Mouse (Mus musculus) heart, postnatal 14 days (tissue): ENCODE data around the gene Prkcb. TPM values are rescaled to one million over a fixed set of nuclear protein-coding genes. Genes with fewer than 3 reads are reported as not detected.

Source experiments
- DNase-seq, 2 experiments: peaks; one replicate each; pipeline ENCODE4 v3.0.0; 2021 to 2022
- intact Hi-C: fragments of 180-260 bp; cut with DNase I; formaldehyde crosslinking; loops from one replicate; pipeline ENCODE4 v1.15.1; 2025
- total RNA-seq, 2 experiments: library from RNA; stranded (reverse); gene quantifications; 2 replicates each; pipeline ENCODE4 v1.2.3; 2021

Gene Prkcb
- total RNA-seq, 2 experiments from 2014 or later = 4.0 to 9.8 TPM

DNA sequence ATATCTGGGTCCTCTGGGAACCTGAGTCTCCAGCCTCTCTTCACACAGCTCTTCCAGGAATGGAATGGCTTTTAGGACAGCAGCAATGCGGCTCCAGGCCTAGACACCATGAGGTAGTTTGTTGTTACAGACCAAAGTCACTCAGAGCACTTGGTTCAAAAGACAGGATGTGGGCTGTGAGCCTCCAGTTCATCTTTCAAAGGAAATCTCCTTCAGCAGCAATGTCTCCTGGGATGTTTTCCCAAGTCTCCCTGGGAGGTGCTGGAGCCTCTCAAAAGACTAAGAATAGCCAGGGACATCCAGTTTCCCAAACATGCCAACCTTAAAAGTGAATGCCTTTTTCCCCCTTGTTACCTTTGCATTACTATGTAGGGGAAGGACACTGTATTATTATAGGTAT, 1.3 kb upstream of the Prkcb start:
- intact Hi-C loops = no loop called here
- DNase-seq = no peak

DNA sequence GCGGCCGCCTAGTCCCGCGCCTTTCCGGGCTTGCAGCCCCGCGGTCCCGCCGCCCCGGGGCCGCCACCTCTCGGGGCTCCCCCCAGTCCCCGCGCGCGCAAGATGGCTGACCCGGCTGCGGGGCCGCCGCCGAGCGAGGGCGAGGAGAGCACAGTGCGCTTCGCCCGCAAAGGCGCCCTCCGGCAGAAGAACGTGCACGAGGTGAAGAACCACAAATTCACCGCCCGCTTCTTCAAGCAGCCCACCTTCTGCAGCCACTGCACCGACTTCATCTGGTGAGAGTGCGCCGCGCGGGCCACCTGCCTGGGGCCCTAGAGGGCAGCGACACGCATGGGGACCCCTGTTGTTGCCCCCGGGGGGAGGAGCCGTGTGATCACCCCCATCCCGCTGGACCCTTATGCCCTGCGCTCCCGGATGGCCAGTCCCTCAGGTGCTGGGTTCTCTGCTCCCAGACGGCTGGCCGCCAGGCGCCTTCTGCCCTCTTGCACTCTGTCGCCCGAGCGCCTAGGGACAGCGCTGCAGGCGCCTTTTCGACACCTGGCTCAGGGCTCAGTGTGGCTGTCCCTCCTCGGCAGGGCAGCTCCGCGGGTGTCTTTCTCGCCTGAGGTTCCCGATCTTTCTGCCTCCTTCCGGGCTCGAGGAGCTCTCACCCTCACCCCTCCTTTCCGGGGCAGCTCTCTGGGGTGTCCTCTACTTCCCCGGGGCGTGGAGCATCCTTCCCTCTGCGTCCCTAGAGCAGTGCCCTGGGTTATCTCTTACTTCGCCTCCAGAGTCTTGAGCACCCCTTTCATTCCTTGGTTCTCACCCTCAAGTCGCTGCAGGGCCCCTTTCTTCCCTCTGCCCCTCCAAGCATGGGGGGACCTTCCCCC, 926 bp downstream of the Prkcb start:
- intact Hi-C loops = no loop called here
- peak; percentile 4 to 14 for DNase-seq

DNA sequence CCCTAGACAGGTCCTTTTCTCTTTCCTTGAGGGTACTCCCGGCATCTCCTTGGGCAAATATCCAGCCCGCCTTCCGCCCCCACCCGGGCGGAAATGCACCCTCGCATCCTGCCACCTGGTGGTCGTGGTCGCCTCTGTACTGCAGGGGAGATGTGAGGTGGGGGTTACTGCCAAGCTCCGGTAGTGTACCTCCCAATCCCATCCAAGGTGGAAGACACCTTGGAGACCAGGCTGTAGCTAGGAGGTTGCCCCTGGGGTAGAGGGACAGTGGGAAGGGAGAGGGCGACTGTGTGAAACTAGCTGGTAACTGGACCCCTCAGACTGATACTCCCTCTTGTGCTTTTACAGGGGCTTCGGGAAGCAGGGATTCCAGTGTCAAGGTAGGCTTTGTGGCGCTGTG, 1.6 kb downstream of the Prkcb start:
- DNase-seq = peak in 1 of 2 experiments; percentile 10
- intact Hi-C loops = no loop called here

DNA sequence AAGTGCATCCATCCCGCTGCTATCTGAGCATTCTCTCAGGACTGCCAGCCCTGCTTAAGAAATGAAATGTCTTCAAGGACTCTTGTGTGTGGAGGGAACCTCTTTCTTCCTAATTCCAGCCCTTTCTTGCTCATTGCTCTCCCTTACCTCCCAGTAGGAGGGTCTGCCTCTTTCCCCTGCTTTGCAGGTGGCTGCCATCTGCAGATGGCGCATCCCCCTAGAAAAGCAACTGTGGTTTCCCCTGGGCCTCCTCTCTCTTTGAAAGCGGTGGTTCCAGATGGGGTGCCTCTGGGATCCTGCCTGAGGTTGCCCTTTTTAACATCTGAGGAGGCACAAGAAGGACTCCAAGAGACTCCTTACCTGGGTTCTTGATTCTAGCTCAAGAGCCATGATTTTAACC, 2.2 kb downstream of the Prkcb start:
- DNase-seq = no peak
- intact Hi-C loops = no loop called here

DNA sequence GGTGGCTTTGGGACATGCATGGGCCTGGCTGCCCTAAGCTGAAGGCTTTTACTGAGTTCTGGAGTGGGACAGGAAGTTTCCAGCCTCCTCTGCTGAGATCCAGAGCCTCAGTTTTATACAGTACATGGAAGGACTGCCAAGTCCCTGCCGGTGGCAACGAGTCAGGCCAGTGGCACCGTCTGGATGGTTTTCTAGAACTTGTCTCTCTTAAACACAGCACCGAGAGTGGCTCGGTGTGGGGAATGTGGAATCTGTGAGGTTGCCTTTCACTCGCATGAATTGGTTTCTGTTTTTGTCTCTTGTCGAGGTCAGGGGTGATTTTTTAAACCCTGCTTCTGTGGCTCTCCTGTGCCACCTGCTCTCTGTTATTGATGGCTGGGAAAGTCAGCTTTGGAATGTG, 3.6 kb downstream of the Prkcb start:
- intact Hi-C loops = no loop called here

DNA sequence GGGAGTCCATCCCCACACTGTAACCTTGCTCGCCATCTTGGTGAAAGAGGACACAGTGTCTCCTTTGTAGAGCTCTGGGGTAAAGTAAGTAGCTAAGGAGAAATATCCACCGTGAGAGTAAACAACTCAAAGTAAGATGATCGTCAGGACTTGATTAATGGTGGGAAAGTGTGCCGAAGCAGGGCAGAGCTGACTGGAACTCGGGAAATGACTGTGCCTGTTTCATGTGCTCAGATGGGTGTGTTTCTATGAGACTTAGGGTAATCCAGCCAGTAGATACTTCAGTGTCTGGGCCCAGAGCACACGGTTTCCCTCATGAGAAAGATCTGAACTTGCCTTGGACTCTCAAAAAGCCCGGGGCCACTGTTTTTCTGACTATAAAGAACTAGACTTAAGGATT, 5.6 kb downstream of the Prkcb start:
- intact Hi-C loops = no loop called here
- DNase-seq = no peak

More for the DNA sequence above, 3.6 kb downstream of the Prkcb start:
- no peak for DNase-seq

DNA sequence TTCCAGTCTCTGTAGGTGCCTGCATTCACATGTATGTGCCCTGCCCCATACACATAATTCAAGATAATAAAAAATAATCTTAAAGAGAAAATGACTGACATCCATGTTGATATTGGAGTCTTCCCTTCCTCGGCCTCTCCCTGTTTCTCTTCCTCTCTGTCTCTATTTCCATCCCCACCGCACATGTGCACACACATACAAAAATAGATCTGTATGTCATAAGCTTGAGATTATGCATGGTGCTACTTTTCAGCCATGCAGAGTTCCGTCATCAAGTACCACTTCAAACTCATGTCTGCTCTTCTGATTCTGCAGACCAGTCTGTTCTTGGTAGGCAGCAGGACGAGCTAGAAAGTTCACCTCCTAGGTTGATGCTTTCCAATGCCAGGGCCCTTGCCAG, 6.8 kb downstream of the Prkcb start:
- DNase-seq = no peak
- intact Hi-C loops = no loop called here

DNA sequence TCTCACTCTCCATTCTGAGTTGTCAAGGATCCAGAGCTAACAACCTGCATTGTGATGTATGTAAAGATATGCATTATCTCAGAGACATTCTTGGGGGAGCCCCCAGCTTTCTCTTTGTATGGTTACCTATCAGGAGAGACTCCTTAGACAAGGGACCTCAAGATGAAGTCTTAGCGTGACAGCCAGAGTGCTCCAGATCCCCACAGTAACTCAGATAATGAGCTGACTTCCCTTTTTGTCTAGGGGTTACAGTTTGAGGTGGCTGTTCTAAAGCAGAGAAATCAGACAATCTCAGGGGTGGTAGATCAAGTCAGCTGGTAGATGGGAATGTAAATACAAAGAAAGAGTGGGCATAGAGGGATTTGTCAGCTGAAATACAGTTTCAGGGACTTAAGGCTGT, 7.8 kb downstream of the Prkcb start:
- intact Hi-C loops = no loop called here
- DNase-seq = no peak

DNA sequence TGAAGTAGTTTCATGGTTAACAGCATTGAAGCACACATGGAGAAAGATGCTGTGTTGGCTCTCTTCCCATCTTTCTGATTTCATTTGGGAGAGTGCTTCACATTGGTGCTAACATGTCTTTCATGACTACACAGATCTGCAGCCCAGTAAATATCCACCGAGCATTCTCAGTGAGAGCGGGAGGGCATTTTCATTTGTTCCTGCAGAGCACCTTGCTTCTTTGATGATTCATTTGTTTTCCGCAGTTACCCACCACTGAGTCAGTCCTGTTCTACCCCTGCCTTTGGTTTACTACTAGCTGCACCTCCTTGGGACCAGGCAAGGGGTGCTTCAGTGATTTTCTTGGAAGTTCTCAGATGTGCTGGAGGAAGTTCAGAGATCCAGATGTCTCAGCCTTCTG, 8.3 kb downstream of the Prkcb start:
- intact Hi-C loops = no loop called here
- DNase-seq = no peak

DNA sequence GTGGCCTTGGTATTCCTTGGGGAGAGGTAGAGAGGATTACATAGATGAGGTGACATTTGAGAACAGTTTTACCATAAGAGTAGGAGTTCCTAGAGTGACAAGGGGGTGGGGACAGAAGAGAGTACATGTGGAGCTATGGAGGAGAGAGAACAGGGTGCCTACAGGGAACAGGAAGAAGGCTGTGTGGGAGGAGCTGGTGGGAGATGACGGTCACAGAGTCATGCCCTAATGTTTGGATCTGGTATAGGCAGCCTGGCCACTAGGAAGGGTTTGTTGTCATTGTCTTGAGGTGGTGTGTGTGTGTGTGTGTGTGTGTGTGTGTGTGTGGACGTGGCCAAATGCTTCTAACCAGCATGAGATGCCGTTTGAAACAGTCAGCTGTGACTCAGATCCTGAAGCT, 9.1 kb downstream of the Prkcb start:
- intact Hi-C loops = no loop called here
- DNase-seq = no peak

DNA sequence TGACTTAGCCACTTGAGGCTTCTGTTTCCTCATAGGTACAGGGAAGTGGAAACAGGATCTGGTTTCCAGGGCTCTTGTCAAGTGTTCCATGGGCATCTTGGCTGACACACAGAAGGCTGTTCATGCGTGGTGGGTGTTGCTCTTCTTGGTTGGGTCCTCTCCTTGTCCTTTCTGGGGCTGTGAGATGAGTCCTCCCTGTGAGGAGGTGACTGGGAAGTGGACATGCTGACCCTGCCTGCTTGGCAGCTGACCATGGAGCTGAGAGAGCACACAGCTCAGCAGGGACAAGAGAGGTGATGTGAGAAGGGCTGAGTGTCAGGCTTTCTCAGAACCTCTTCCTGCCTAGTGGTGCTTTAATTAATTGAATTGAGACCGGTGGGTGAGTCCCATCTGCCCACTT, 10.2 kb downstream of the Prkcb start:
- intact Hi-C loops = no loop called here
- DNase-seq = no peak

DNA sequence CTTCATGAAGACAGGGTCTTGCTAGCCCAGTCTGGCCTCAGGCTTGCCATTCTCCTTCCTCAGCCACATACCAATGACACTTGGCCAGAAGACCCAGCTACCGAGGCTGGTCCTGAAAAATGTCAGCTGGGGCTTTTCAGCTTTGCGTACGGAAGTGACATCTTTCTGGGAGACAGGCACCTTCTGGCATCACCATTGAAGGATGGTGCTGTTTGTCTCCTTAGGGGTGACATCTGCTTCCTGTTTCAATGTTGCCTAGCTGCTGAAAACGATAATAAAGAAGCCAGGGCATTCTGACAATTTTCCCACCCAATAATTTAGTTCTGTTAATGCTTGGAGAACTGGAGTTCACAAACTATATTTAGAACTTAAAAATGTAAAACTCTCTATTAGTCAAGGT, 12.0 kb downstream of the Prkcb start:
- no peak for DNase-seq
- intact Hi-C loops = no loop called here

DNA sequence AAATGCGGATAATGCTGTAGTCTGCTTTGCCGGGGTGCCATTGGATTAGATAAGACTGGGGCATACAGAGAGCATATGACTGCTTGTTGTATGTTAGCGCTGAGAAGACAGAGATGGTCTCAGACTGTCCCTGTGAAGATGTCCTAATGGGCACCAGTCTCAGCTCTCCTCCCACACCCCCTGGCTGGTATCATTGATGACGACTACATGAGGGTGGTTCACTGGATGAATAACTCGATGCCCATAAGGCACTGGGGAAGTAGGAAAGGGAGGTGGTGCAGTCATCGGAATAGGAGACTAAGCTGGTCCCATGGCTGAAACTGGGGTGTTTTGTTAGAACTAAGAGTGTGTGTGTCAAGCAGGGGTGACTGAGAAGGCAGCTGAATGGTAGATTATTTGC, 14.0 kb downstream of the Prkcb start:
- intact Hi-C loops = no loop called here
- no peak for DNase-seq

DNA sequence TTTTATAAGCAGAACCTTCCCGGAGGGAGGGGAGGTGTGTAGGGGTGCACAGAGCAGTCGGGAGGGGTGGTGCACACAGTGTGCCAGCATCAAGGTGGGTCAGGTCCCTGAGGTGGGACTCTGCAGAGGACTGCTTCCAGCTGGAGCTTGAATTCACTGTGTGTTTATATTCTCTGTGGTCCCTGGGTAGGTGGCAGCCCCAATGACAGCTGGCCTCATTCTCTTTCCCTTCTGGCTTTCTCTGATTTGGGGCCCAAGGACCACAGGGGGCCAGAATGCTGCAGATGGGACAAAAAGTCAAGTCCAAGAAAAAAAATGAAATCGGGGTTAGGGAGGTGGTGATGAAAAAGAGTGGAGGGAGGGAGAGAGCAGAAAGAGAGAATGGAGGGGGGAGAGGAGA, 15.4 kb downstream of the Prkcb start:
- no peak for DNase-seq
- intact Hi-C loops = no loop called here

DNA sequence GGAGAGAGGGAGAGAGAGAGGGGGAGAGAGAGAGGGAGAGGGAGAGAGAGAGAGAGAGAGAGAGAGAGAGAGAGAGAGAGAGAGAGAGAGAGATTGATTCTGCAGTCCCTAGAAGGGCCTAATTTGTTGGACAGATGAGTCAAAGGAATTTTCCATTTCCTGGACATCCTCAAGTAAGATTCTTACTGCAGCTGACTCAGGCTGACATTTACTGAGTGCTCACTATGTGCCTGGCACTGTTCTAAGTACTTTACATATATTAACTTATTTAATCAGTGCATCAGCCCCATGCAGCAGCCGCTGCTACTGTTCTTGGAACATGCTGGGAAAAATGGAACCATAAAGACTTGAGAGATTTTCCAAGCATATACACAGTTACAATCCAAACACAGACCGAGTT, 16.0 kb downstream of the Prkcb start:
- no peak for DNase-seq
- intact Hi-C loops = no loop called here

DNA sequence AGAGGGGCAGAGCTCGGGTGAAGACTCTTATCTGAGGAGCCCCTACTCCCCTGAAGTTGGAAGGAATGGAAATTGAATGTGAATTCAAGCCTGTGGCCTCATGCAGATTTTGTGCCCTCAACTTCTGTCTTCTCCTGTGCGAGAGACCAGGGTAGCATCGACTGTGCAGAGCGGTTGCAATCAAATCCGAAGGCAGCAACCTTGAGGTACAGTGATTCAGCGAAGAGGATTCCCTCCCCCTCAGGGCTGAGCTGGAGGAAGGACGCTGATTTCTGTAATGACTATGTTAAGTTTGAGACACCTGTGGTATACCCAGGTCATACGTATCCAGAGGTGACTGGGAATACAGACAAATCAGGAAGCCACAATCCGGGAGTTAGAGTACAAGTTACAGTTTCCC, 18.7 kb downstream of the Prkcb start:
- no peak for DNase-seq
- intact Hi-C loops = no loop called here

DNA sequence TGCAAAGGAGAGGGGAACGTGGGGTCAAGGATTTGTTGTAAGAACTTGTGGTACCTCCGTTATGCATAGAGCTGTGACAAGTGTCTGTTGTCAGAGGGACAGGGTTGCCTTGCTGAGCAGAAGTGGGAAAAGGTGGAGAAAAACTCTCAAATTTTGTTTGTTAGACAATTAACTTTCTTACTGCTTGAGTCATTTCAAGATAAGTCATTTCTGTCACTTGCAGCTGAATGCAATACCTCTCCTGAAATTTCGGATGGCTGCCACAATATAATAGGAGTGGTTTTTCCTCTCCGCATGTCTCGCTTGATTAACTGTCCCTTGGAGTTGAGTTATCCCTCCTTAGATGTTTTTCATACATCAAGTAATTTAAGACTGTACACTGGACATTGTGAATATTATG, 20.1 kb downstream of the Prkcb start:
- DNase-seq = no peak

DNA sequence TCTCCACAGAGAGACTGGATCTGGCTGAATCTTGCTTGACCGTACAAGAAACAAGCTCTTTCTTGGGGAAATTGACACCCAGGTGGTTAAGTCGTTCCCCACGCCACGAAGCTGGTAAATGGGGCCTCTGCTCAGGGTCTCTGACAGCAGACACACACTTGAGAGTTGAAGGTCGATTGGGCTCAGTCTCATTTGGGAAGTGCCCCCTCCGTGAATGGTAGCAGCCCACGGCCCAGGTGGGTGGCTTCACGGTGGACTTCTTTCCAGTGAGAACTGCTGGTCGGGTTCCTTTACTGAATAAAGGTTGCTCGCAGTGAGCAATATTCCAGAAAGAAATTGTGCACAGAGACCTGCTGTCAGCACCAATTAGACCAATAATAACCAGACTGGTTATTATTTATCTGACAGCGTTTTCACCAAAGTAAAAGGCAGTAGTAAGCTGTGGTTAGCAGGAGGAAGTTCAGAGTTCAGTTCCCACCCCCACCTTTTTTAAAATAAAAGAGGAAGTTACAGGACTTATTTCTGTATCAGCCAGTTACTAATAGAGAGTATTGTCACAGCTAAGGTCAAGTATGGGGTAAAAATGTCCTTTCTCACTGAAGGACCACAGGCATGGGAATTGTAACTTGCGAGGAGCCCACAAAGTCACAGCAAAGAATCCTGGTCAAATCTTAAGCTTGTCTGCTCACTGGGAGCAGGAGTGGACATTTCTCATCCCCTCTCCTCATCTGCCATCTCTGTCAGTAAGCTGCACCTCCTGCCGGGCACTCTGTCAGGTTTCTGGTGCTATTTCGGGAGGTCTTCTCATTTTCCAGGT, 21.6 kb downstream of the Prkcb start:
- intact Hi-C loops = no loop called here
- DNase-seq = no peak

More for the DNA sequence above, 20.1 kb downstream of the Prkcb start:
- intact Hi-C loops = no loop called here

DNA sequence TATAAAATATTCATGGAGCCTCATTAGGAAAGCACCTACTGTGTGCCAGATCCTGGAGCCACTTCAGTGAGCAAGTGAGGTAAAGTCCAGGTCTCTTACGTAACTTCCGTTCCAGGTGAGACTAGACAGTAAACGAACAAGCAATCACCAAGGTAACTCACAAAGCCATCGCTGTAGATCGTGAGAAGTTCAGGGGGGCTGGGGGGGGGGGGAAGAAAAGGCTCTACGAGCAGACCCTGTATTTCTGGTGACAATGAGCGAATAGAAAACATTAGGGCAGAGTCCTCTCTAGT, 22.1 kb downstream of the Prkcb start:
- DNase-seq = no peak
- intact Hi-C loops = no loop called here

DNA sequence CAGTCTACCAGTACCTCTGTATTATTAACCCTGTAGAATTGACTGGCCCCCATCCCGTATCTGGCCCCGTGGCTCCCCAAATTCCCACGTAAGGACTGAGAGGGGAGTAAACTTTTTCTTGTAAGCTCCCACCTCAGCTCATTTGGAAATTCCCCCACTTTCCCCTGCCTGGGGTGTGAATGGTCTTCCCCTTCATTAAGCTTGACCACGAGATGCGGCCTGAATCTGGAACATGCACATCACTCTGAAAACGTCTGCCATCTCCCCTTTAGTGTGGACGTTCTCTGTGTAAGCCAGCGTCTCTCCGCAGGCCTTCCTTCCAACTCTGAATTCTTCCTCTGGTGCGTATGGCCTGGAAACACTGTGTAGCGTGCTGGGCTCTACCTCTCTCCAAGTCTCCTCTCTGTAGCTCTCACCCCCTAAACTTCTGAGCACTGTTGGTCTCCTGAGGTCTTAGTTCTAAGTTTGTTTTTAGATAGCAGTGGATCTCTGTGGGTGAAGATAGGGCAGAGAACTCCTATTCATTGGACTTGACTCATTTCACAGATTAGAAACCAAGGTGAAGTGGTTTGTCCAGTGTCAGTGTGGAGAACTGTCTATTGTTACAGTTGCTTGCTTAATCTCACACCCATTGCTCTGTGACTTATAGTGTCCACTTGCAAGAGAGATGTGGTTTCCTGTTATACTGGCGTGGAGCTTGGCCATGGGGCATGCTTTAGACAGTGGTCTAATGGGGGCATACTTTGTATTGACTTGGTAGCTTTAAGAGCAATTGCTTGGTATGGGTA, 25.3 kb downstream of the Prkcb start:
- DNase-seq = no peak
- intact Hi-C loops = no loop called here

DNA sequence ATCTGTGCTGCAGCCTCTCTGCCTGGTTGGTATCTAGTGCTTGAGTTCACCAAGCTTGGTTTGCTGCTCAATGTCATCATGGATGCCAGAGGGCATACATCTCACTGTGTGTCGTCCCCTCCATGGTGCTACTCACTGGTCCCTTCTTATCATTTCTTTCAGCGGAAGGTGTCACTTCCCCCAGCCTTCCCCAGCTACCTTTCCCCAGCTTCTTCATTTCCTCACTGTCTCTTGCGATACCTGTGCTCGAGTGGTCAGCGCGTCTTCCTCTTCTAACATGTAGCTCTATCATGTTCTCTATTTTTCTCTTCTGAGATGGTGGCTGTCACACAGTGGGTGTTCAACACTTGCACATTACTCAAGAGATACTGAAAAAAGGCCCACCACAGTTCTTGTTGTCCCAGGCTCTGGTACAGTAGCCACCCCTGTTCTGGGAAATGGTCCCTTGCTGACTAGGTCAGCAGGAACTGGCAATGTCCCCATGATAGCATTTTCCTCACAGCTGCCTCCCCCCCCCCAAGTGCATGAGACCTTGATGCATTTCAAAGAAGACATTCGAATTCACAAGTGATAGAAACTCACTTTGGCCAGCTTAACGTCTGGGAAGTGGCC, 27.3 kb downstream of the Prkcb start:
- DNase-seq = no peak

More for the DNA sequence above, 27.3 kb downstream of the Prkcb start:
- intact Hi-C loops = no loop called here
